Mouse (Mus musculus): ENCODE measurements around the gene Gpatch1.
"Not testable (repeated sequence)": the region's sequence is repeated elsewhere in the genome, so short reads cannot be mapped to it uniquely, and the experiment has no call there.

Gpatch1 gene

GRCm38 (mm10) chr7:35322732-35323420 lies 4.6 kb upstream of the Gpatch1 start:
- CTCF ChIA-PET, result no interaction called here

- CTCF ChIA-PET, result no interaction called here
These were observed 3.9 kb upstream of the Gpatch1 start for GRCm38 (mm10) chr7:35322161-35322560.

GRCm38 (mm10) chr7:35319755-35320154 lies 1.5 kb upstream of the Gpatch1 start:
- CTCF ChIA-PET, result no interaction called here

GRCm38 (mm10) chr7:35319221-35319620 lies 981 bp upstream of the Gpatch1 start:
- CTCF ChIA-PET, result interaction anchor here (0.7 kb wide), 1 partner anchor 92 kb away, joined by 3 read pairs; no protein-coding TSS in a partner anchor

GRCm38 (mm10) chr7:35314156-35314555 lies 4.1 kb downstream of the Gpatch1 start:
- CTCF ChIA-PET, result interaction anchor here (0.6 kb wide), 1 partner anchor 25 kb away, joined by 9 read pairs; no protein-coding TSS in a partner anchor

GRCm38 (mm10) chr7:35311214-35311613 lies 7.0 kb downstream of the Gpatch1 start:
- CTCF ChIA-PET, result no interaction called here

- CTCF ChIA-PET, result no interaction called here
These were observed 17.4 kb downstream of the Gpatch1 start for GRCm38 (mm10) chr7:35300792-35301191.

GRCm38 (mm10) chr7:35299656-35300055 lies 18.6 kb downstream of the Gpatch1 start:
- CTCF ChIA-PET, result no interaction called here

GRCm38 (mm10) chr7:35297886-35298285 lies 20.4 kb downstream of the Gpatch1 start:
- CTCF ChIA-PET, result no interaction called here

- CTCF ChIA-PET, result no interaction called here
These were observed 22.6 kb downstream of the Gpatch1 start for GRCm38 (mm10) chr7:35295631-35296030.

GRCm38 (mm10) chr7:35293464-35293863 lies 24.8 kb downstream of the Gpatch1 start:
- CTCF ChIA-PET, result no interaction called here

- CTCF ChIA-PET, result no interaction called here
These were observed 39.3 kb downstream of the Gpatch1 start for GRCm38 (mm10) chr7:35278933-35279332.

GRCm38 (mm10) chr7:35277433-35277832 lies 40.8 kb downstream of the Gpatch1 start:
- CTCF ChIA-PET, result no interaction called here

- CTCF ChIA-PET, result interaction anchor here (0.6 kb wide), 1 partner anchor 259 kb away, joined by 3 read pairs; no protein-coding TSS in a partner anchor
These were observed 48.7 kb downstream of the Gpatch1 start for GRCm38 (mm10) chr7:35269443-35270024.

GRCm38 (mm10) chr7:35267841-35268240 lies 50.4 kb downstream of the Gpatch1 start:
- CTCF ChIA-PET, result no interaction called here

GRCm38 (mm10) chr7:35266666-35267065 lies 51.6 kb downstream of the Gpatch1 start:
- CTCF ChIA-PET, result interaction anchor here (0.7 kb wide), 1 partner anchor 40 kb away, joined by 8 read pairs; no protein-coding TSS in a partner anchor

- CTCF ChIA-PET, result no interaction called here
These were observed 53.5 kb downstream of the Gpatch1 start for GRCm38 (mm10) chr7:35264746-35265145.

- CTCF ChIA-PET, result interaction anchor here (0.5 to 0.6 kb wide), 2 partner anchors 12 to 325 kb away, joined by 3 to 4 read pairs; no protein-coding TSS in a partner anchor
These were observed 54.4 kb downstream of the Gpatch1 start for GRCm38 (mm10) chr7:35263595-35264489.

GRCm38 (mm10) chr7:35259384-35259783 lies 58.9 kb downstream of the Gpatch1 start:
- CTCF ChIA-PET, result no interaction called here

- CTCF ChIA-PET, result interaction anchor here (0.6 kb wide), 1 partner anchor 321 kb away, joined by 3 read pairs; no protein-coding TSS in a partner anchor
These were observed 59.9 kb downstream of the Gpatch1 start for GRCm38 (mm10) chr7:35258294-35258693.

GRCm38 (mm10) chr7:35252041-35252558 lies 66.1 kb downstream of the Gpatch1 start:
- CTCF ChIA-PET, result interaction anchor here (0.7 kb wide), 1 partner anchor 11 kb away, joined by 4 read pairs; no protein-coding TSS in a partner anchor

- CTCF ChIA-PET, result not testable (repeated sequence)
These were observed 80.3 kb downstream of the Gpatch1 start for GRCm38 (mm10) chr7:35237935-35238334.

Measured in spleen, embryonic (tissue).